Mouse (Mus musculus): ENCODE results near the gene Asic2.
A peak's percentile ranks its signal among the peaks of the same experiment; 100 is the strongest.

The Asic2 gene

DNA sequence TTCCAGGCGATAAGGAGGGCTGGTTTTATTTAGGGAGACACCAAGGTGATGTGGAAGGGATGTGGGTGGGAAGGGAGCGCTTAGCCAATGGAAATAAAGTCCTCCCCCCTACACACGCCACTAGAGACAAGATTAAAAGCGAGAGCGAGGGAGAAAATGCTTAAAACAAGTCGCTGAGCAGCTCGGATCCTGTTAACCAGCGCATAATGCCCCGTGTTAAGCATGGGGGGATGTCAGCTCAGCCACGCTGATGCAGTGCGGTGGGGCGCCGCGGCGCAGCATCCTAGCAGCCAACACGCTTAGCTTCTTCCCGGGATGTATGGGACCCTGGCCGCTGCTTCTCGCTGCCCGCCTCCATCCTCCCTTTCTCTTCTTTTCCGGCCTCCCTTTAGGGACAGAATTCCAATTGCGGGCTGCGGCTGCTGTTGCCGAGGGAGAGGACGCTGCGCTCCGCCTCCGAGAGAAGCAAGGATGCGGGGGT lies at the start of gene Asic2:
TSS of gene Asic2 (minus strand) at position 57 of the 481 bp plus-strand sequence.
- DNase-seq (ENCODE audit: low spot score in 2 of 2), result peak; percentile 69 to 79

DNA sequence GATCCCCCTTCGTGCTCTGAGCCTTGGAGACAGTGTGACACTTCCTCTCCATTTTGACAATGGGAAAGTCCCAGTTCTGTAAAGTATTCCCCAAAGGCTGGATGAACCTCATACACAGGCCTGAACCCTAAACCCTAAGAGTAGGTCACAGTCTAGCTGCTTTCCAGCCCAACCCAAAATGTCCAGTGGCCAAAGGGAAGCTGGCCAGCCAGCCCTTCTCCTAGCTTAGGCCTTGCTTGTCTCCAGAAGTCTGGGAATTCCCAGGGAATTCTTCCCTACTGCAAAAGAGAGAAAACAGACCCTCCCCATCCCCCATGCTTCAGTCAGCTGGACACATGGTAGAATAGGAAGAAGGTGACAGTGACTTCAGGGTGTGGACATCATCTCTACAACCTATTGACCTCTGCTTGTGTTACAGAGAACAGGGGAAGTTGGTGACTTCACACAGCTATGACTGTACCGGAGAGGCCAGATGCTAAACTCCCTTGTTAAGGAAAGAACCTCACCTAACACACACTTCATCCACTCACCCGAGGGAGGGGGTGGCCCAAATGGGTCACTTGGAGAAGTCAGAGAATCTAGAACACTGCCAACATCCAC lies 48.0 kb upstream of the Asic2 start:
- DNase-seq (ENCODE audit: low spot score in 2 of 2), result no peak

GRCm38 (mm10) chr11:82015066-82015465 lies 46.8 kb upstream of the Asic2 start:
- no peak for DNase-seq (ENCODE audit: low spot score in 2 of 2)

- no peak for DNase-seq (ENCODE audit: low spot score in 2 of 2)
Observed at GRCm38 (mm10) chr11:82013756-82014155, 45.5 kb upstream of the Asic2 start.

DNA sequence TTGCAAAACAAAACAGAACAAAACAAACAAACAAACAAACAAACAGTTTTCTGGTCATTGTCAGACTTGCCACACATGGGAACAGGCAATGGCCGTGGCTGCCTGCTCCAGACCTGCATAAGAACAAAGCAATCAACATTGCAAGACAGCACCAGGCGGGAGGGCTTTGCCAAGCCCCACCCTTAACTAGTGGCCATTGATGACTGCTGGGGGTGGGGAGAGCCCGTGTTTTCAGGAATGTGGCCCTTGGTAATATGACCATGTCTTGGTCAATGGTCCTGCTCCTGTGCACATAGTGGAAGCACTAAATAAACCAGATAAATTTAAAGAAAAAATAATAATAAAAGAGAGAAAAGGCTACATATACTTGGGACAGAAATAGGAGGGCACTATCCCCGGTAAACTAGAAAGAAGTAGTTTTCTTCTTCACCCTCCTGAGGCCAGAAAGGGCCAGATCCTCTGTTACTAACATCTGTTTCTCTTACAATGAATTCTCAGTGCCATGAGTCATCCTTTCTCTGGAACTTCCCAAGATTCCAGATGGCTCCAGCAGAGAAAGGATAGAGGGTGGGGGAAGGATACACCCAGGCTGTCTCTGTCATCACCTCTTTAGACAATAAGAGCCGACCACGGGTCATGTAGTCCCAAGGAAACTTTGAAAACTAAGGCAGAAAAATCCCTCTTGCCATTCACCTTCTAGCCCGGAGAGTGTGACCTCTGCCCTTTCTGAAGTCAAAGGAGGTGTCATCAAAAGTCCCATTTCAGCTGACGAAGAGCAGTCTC lies 43.3 kb upstream of the Asic2 start:
- no peak for DNase-seq (ENCODE audit: low spot score in 2 of 2)

DNA sequence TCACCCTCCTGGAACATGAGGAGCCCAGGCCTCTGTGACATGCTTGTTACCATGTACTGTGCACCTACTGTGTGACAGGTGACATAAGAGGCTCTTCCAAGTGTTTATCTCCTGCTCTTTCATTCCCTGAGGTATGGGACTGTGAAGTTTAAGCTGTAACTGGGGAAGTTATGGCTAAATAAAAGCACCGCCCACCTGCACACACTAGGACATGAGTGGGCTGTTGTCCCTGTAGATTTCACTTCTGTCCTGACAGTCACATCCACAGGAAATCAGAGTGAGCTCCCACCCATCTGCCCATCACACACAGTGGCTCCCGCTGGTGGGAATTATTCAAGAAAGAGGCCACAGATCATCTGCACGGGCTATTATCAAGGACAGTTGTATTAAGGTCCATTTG lies 41.9 kb upstream of the Asic2 start:
- peak in 1 of 2 experiments; percentile 30 for DNase-seq (ENCODE audit: low spot score in 2 of 2)

GRCm38 (mm10) chr11:82006796-82007423 lies 38.7 kb upstream of the Asic2 start:
- no peak for DNase-seq (ENCODE audit: low spot score in 2 of 2)

- DNase-seq (ENCODE audit: low spot score in 2 of 2), result no peak
Observed at GRCm38 (mm10) chr11:82004810-82005209, 36.6 kb upstream of the Asic2 start.

- DNase-seq (ENCODE audit: low spot score in 2 of 2), result no peak
Observed at GRCm38 (mm10) chr11:82000581-82000980, 32.3 kb upstream of the Asic2 start.

GRCm38 (mm10) chr11:81999469-81999868 lies 31.2 kb upstream of the Asic2 start:
- DNase-seq (ENCODE audit: low spot score in 2 of 2), result no peak

- no peak for DNase-seq (ENCODE audit: low spot score in 2 of 2)
Observed at GRCm38 (mm10) chr11:81998646-81999045, 30.4 kb upstream of the Asic2 start.

- no peak for DNase-seq (ENCODE audit: low spot score in 2 of 2)
Observed at GRCm38 (mm10) chr11:81997085-81997484, 28.8 kb upstream of the Asic2 start.

DNA sequence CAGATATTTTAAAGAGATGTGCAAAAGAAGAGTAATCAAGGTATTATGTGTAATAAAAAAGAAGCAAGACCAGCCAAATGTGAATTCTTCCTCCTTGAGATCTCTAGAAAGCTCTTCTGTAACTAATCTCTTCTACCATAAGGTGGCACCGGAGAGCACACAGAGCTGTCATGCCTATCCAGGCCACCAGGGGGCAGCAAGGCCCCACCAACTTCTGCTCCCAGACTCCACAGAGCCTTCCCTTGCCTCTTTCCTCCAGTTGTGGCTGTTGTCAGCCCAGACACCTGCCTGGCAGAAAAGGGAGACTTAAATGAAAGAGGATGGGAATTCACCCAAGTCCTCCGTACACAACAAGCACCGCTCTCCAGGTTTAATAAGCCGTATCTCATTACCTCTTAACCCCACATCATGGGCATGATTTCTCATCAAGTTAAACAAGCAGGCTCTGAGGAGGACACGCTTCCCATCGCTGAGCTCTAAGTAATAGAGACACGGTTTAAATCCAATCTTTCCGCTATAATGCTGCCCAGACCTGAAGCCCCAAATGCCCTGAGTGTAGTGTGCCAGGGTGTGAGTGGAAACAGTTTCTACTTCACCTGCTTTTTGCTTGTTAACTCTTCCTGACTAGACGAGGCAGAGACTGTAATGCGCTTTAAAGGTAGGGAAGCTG lies 28.1 kb upstream of the Asic2 start:
- DNase-seq (ENCODE audit: low spot score in 2 of 2), result peak; percentile 85 to 88

DNA sequence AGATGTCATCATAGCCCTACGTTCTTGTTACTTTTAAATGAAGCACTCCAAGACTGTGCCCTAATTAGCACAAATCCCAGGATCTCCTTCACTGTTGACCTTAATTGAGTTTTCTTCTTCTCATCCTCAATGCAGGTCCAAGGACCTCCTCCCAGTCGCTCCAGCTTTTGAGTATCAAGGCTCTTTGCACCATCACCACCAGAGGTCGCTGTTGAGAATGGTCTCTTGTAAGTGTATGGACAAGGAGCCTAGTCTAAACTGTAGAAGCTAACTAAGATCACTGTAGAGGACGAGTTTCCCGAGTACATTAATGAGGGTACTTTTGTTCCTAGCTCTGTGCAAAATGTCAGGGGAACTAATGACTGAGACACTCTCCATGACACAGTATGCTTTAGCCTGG lies 14.9 kb upstream of the Asic2 start:
- DNase-seq (ENCODE audit: low spot score in 2 of 2), result peak; percentile 60 to 69

DNA sequence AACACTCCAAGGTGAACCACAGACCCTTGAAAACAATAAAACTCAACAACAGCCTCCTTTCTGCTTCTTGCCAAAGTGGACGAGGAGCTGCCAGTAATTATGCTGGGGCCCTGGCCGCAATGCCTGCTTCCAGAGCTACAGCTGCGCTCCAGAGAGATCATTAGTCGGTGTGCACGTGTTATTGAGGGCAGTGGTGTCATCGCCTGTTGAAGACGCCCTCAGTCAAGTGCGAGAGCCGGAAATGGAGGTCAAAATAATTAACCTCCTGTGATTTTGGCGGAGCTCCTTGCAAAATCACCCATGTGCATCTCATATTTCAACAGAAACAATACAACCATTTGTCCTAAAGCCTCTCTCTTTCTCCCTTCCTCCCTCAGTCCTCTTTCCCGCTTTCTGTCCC lies 13.9 kb upstream of the Asic2 start:
- no peak for DNase-seq (ENCODE audit: low spot score in 2 of 2)

DNA sequence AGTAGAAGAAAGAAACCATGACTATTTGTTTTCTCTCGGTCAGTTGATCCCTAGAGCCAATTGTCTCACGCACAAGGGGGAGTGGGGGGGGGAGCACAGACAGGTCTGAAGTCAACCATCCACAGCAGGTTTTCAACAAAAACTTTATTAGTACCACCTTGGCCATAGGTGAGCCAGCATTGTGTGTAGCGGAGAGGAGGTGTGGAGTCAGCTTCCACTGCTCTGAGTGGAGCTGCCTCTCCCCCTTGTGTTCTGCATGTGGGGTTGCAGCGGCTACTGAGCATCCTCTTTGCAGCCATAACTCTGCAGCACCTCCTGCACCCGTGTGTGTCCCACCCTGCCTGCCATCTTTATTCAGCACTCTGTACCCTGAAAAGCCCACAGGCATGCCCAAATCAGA lies 6.3 kb upstream of the Asic2 start:
- DNase-seq (ENCODE audit: low spot score in 2 of 2), result peak; percentile 32 to 37

GRCm38 (mm10) chr11:81973699-81974098 lies 5.4 kb upstream of the Asic2 start:
- DNase-seq (ENCODE audit: low spot score in 2 of 2), result no peak

- no peak for DNase-seq (ENCODE audit: low spot score in 2 of 2)
Observed at GRCm38 (mm10) chr11:81972044-81972443, 3.8 kb upstream of the Asic2 start.

GRCm38 (mm10) chr11:81966626-81967289 lies 1.5 kb downstream of the Asic2 start:
- DNase-seq (ENCODE audit: low spot score in 2 of 2), result peak; percentile 43 to 47

DNA sequence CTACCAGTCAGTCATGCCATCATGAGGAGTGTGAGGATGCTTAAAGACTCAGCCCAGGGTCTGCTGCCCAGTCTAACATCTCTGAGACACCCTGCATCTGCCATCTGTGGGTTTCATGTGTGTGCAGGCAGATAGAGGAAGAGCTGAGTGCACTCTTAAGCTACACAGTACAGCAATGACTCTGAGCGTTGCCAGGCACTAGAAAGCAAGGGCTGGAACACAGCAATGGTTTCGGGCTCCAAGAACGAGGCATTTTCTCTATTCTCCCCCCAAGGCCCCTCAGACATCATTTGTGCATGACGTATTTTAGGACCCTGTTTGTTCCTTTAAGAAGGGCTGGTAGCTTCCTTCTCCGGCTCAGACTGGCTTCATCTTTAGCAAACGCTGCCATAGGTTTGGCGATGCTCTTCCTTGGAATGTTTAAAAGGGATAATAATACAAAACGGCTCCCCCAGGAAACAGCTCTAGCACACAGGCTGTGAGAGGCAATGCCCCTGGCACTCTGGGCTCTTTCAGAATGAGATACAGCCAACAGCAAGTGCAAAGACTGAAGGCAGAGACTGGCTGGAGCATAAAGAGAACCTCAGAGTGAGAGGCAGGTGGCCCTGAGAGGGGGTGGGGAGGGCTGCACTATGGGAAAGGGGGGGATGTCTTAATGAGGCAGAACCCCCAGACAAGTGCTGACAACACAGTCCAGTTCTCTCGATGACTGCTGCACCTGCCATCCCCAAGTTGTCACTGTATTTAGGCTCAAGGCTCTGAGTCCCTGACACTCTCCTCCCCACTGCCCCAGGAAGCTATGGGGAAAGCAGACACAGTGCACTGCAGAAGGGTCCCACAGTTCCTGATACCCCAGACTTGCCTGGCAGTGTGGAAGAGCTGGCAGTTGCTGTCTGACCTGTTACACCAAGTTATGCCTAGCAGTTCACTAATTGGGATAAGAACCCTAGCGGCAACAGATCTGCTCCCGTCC lies 2.3 kb downstream of the Asic2 start:
- peak; percentile 39 to 47 for DNase-seq (ENCODE audit: low spot score in 2 of 2)
